Mouse (Mus musculus): Measurements from ENCODE around the gene Tmem240. TPM values are rescaled to one million over a fixed set of nuclear protein-coding genes. Genes with fewer than 3 reads are reported as not detected.
"Not testable (repeated sequence)": the region's sequence is repeated elsewhere in the genome, so short reads cannot be mapped to it uniquely, and the experiment has no call there.

The Tmem240 gene
- polyA plus RNA-seq (2017; shearing (Covaris generic)), result under 1 TPM in 1 of 2 experiments, not detected in 1; 0.24 TPM

- ATAC-seq, result peak; percentile 86
These were observed at the start of gene Tmem240 for GRCm38 (mm10) chr4:155734350-155734941. Gene Tmem240, plus strand, starts transcription at chr4:155734800.

- ATAC-seq, result not testable (repeated sequence)
These were observed 46.8 kb upstream of the Tmem240 start for GRCm38 (mm10) chr4:155687764-155688163.

GRCm38 (mm10) chr4:155690571-155691375 lies 43.8 kb upstream of the Tmem240 start:
- no peak for ATAC-seq

- ATAC-seq, result no peak
These were observed 42.2 kb upstream of the Tmem240 start for GRCm38 (mm10) chr4:155692421-155692820.

GRCm38 (mm10) chr4:155694111-155694481 lies 40.5 kb upstream of the Tmem240 start, which contains the start of gene Fndc10:
Gene Fndc10, plus strand, starts transcription at chr4:155694342.
- peak; percentile 53 for ATAC-seq

GRCm38 (mm10) chr4:155694482-155695401 lies 39.9 kb upstream of the Tmem240 start:
- ATAC-seq, result peak; percentile 92

- no peak for ATAC-seq
These were observed 39.0 kb upstream of the Tmem240 start for GRCm38 (mm10) chr4:155695531-155696062.

- ATAC-seq, result no peak
These were observed 38.0 kb upstream of the Tmem240 start for GRCm38 (mm10) chr4:155696261-155697255.

GRCm38 (mm10) chr4:155700425-155700824 lies 34.2 kb upstream of the Tmem240 start:
- ATAC-seq, result peak; percentile 26

GRCm38 (mm10) chr4:155703425-155703929 lies 31.1 kb upstream of the Tmem240 start:
- ATAC-seq, result no peak

GRCm38 (mm10) chr4:155704721-155705591 lies 29.6 kb upstream of the Tmem240 start, which contains the start of gene Ssu72:
Gene Ssu72, plus strand, starts transcription at chr4:155704800.
- ATAC-seq, result peak; percentile 80

- peak; percentile 21 for ATAC-seq
These were observed 29.0 kb upstream of the Tmem240 start for GRCm38 (mm10) chr4:155705592-155705929.

GRCm38 (mm10) chr4:155708582-155708981 lies 26.0 kb upstream of the Tmem240 start:
- no peak for ATAC-seq

GRCm38 (mm10) chr4:155708988-155709387 lies 25.6 kb upstream of the Tmem240 start:
- no peak for ATAC-seq

- ATAC-seq, result no peak
These were observed 23.9 kb upstream of the Tmem240 start for GRCm38 (mm10) chr4:155710521-155711252.

GRCm38 (mm10) chr4:155721668-155722083 lies 12.9 kb upstream of the Tmem240 start:
- ATAC-seq, result peak; percentile 74

GRCm38 (mm10) chr4:155727993-155728392 lies 6.6 kb upstream of the Tmem240 start:
- ATAC-seq, result no peak

GRCm38 (mm10) chr4:155733267-155733666 lies 1.3 kb upstream of the Tmem240 start:
- no peak for ATAC-seq

Data from CD4-positive, CD25-positive, alpha-beta regulatory T cell, adult 4 months (primary cell).